Mouse (Mus musculus): Measurements from ENCODE around the gene Slc30a2. TPM values are rescaled to one million over a fixed set of nuclear protein-coding genes. Genes with fewer than 3 reads are reported as not detected.

Slc30a2 gene
- polyA plus RNA-seq, 1 experiment from 2014 or later, result 0.14 TPM

GRCm38 (mm10) chr4:134402571-134403262 lies 59.7 kb downstream of the Slc30a2 start:
- Histone ChIP-seq H3K27ac (replicated peaks) (no peak overlapping the region), H3K4me2 (no peak overlapping the region), H3K36me3 (no peaks in the 10 kb centered on the region), H3K9me3 (replicated peaks) (no peaks in the 10 kb centered on the region), H3K4me1 (peaks cover 29% of the 10 kb centered on the region), H3K27me3 (replicated peaks) (no peaks in the 10 kb centered on the region), H3K4me3 (replicated peaks) (no peak overlapping the region), H3K9ac (replicated peaks) (no peak overlapping the region)
- WGBS, result 86% methylated on average over 16 of the region's 16 CpGs
- ATAC-seq (ENCODE audit: low FRiP score), result no peak

GRCm38 (mm10) chr4:134403721-134404120 lies 60.7 kb downstream of the Slc30a2 start:
- Histone ChIP-seq H3K4me1 (peaks cover 29% of the 10 kb centered on the region), H3K9me3 (replicated peaks) (no peaks in the 10 kb centered on the region), H3K36me3 (no peaks in the 10 kb centered on the region), H3K4me2 (no peak overlapping the region), H3K27me3 (replicated peaks) (no peaks in the 10 kb centered on the region), H3K27ac (replicated peaks) (no peak overlapping the region), H3K4me3 (replicated peaks) (no peak overlapping the region), H3K9ac (replicated peaks) (no peak overlapping the region)
- no peak for ATAC-seq (ENCODE audit: low FRiP score)
- WGBS, result 48% methylated on average over 7 of the region's 7 CpGs

Other genes starting within 250 kb of the Slc30a2 start
- 5.6 and 29.0 TPM in 2 replicates for gene Cd52, start 248.1 kb upstream of the Slc30a2 start, polyA plus RNA-seq (2015; fragmentation: Nextera tagmentation; extraction: Ambion mirVana)
- 16.2 and 19.4 TPM in 2 replicates for gene Ubxn11, start 240.6 kb upstream of the Slc30a2 start, polyA plus RNA-seq (2015; fragmentation: Nextera tagmentation; extraction: Ambion mirVana)
- 436 and 479 TPM in 2 replicates for gene Sh3bgrl3, start 214.4 kb upstream of the Slc30a2 start, polyA plus RNA-seq (2015; fragmentation: Nextera tagmentation; extraction: Ambion mirVana)
- gene Cep85, start 156.1 kb upstream of the Slc30a2 start, polyA plus RNA-seq (2015; fragmentation: Nextera tagmentation; extraction: Ambion mirVana), result 18.9 and 34.8 TPM in 2 replicates
- not detected in 2 replicates for gene Gm7534, start 140.2 kb upstream of the Slc30a2 start, polyA plus RNA-seq (2015; fragmentation: Nextera tagmentation; extraction: Ambion mirVana)
- not detected in 2 replicates for gene Catsper4, start 115.8 kb upstream of the Slc30a2 start, polyA plus RNA-seq (2015; fragmentation: Nextera tagmentation; extraction: Ambion mirVana)
- 0.20 and 1.4 TPM in 2 replicates for gene Cnksr1, start 104.8 kb upstream of the Slc30a2 start, polyA plus RNA-seq (2015; fragmentation: Nextera tagmentation; extraction: Ambion mirVana)
- 0.42 TPM in 1 of 2 replicates, not detected in the other for gene E130218I03Rik, start 99.5 kb upstream of the Slc30a2 start, polyA plus RNA-seq (2015; fragmentation: Nextera tagmentation; extraction: Ambion mirVana)
- gene Zfp593, start 97.6 kb upstream of the Slc30a2 start, polyA plus RNA-seq (2015; fragmentation: Nextera tagmentation; extraction: Ambion mirVana), result 13.9 and 14.8 TPM in 2 replicates
- gene Gm30191, start 96.2 kb upstream of the Slc30a2 start, polyA plus RNA-seq (2015; fragmentation: Nextera tagmentation; extraction: Ambion mirVana), result not detected in 2 replicates
- 14.2 and 17.0 TPM in 2 replicates for gene Grrp1, start 89.1 kb upstream of the Slc30a2 start, polyA plus RNA-seq (2015; fragmentation: Nextera tagmentation; extraction: Ambion mirVana)
- gene Pdik1l, start 55.3 kb upstream of the Slc30a2 start, polyA plus RNA-seq (2015; fragmentation: Nextera tagmentation; extraction: Ambion mirVana), result 32.1 and 33.9 TPM in 2 replicates
- gene Trim63, start 28.1 kb upstream of the Slc30a2 start, polyA plus RNA-seq (2015; fragmentation: Nextera tagmentation; extraction: Ambion mirVana), result 1.2 and 1.4 TPM in 2 replicates
- gene Extl1, start 40.7 kb downstream of the Slc30a2 start, polyA plus RNA-seq (2015; fragmentation: Nextera tagmentation; extraction: Ambion mirVana), result 0.75 and 1.2 TPM in 2 replicates
- 7.5 and 8.9 TPM in 2 replicates for gene Pafah2, start 53.1 kb downstream of the Slc30a2 start, polyA plus RNA-seq (2015; fragmentation: Nextera tagmentation; extraction: Ambion mirVana)
- 4,048 and 4,915 TPM in 2 replicates for gene Stmn1, start 125.1 kb downstream of the Slc30a2 start, polyA plus RNA-seq (2015; fragmentation: Nextera tagmentation; extraction: Ambion mirVana)
- gene Paqr7, start 153.5 kb downstream of the Slc30a2 start, polyA plus RNA-seq (2015; fragmentation: Nextera tagmentation; extraction: Ambion mirVana), result 30.5 and 35.2 TPM in 2 replicates
- 1.8 and 5.4 TPM in 2 replicates for gene Aunip, start 167.8 kb downstream of the Slc30a2 start, polyA plus RNA-seq (2015; fragmentation: Nextera tagmentation; extraction: Ambion mirVana)
- 166 and 177 TPM in 2 replicates for gene Mtfr1l, start 192.2 kb downstream of the Slc30a2 start, polyA plus RNA-seq (2015; fragmentation: Nextera tagmentation; extraction: Ambion mirVana)
- 8.4 and 19.4 TPM in 2 replicates for gene Selenon, start 209.0 kb downstream of the Slc30a2 start, polyA plus RNA-seq (2015; fragmentation: Nextera tagmentation; extraction: Ambion mirVana)

Data from neural tube, embryonic 15.5 days (tissue).